ENCODE assay signal across 20 mouse cellular contexts in genomic region chrX:144986980-144987379, GRCm38 (mm10).
A peak's percentile ranks its signal among the peaks of the same experiment; 100 is the strongest.
DNase-seq lines count a peak whose midpoint lies in the region; ATAC-seq and TF ChIP-seq lines count a peak whose summit lies in the region.
"Had no signal": no experiment of that assay in that cellular context is flagged by ENCODE, and none has a peak within 500 bp of the region (broad histone marks: within the 10 kb centered on the region; RNA-seq: fewer than 3 reads in every experiment).

No protein-coding gene starts in this region.

- ATAC-seq in heart, embryonic 12.5 days (ENCODE audit: insufficient number of reproducible peaks, low FRiP score) = peak; percentile 75; the same call in 1 of the 2 replicates
- ATAC-seq: hindbrain, embryonic 16.5 days; intestine, embryonic 16.5 days; midbrain, embryonic 15.5 days; Patski had no signal

- H3K27me3 ChIP-seq in heart, embryonic 12.5 days (replicated peaks) = no peaks in the 10 kb centered on the region
- no peaks in the 10 kb centered on the region for H3K27me3 ChIP-seq in heart, adult 2 months (ENCODE audit: control insufficient read depth, insufficient read depth, low read length)
- H3K27me3 ChIP-seq: forebrain, embryonic 12.5 days; midbrain, embryonic 15.5 days had no signal

- no peaks in the 10 kb centered on the region for H3K79me2 ChIP-seq in heart, adult 2 months (replicated peaks; ENCODE audit: control insufficient read depth, insufficient read depth, low read length)

- no peak for TF ChIP-seq EP300 in heart, adult 2 months (IDR thresholded peaks at IDR 0.05; ENCODE audit: insufficient read depth, low read depth, low read length)

- intact Hi-C loops in heart, adult 2 months (cut with DNase I) = no loop called here

- H3K9me3 ChIP-seq in heart, embryonic 12.5 days (replicated peaks) = no peaks in the 10 kb centered on the region
- H3K9me3 ChIP-seq: forebrain, embryonic 12.5 days; megakaryocyte, embryonic 14.5 days; midbrain, embryonic 15.5 days had no signal

- 23% methylated on average over 2 of the region's 2 CpGs for WGBS in heart, embryonic 12.5 days
- WGBS in heart, adult 2 months = 28% methylated on average over 2 of the region's 2 CpGs

- H3K36me3 ChIP-seq in heart, embryonic 12.5 days = no peaks in the 10 kb centered on the region
- H3K36me3 ChIP-seq in heart, adult 2 months (ENCODE audit: control insufficient read depth, insufficient read depth, low read length) = no peaks in the 10 kb centered on the region
- H3K36me3 ChIP-seq: forebrain, embryonic 12.5 days; midbrain, embryonic 15.5 days had no signal

- H3K9ac ChIP-seq in heart, embryonic 12.5 days = no peak overlapping the region
- H3K9ac ChIP-seq in heart, adult 2 months (ENCODE audit: low read depth, low read length) = no peak overlapping the region
- H3K9ac ChIP-seq: forebrain, embryonic 12.5 days; midbrain, embryonic 15.5 days had no signal

- no peak for TF ChIP-seq CTCF in heart, adult 2 months (IDR thresholded peaks at IDR 0.05)

- no peak overlapping the region for H3K4me2 ChIP-seq in heart, embryonic 12.5 days
- H3K4me2 ChIP-seq: forebrain, embryonic 12.5 days; midbrain, embryonic 15.5 days had no signal

- no peak for DNase-seq in heart, adult 2 months
- DNase-seq in right cerebral cortex, postnatal 25 days = peak; percentile 3
- no peak for DNase-seq in right cerebral cortex, postnatal 4 days
- peak; percentile 12 to 38 for DNase-seq in layer of hippocampus, postnatal 36 days
- no peak for DNase-seq in spleen, adult 12 weeks (ENCODE audit: low spot score)
- DNase-seq in cerebellum, postnatal 14 days = no peak
- DNase-seq: adrenal gland, adult 8-10 months; cerebellum, postnatal 36 days; heart, postnatal 4 days; kidney, postnatal 36 days; lung, postnatal 10 days; thymus, postnatal 25 days had no signal

- no peak overlapping the region for H3K27ac ChIP-seq in heart, embryonic 12.5 days (ENCODE audit: poor library complexity, severe bottlenecking)
- no peak overlapping the region for H3K27ac ChIP-seq in heart, adult 2 months
- H3K27ac ChIP-seq: forebrain, embryonic 12.5 days; midbrain, embryonic 15.5 days had no signal

- H3K4me1 ChIP-seq in heart, embryonic 12.5 days (replicated peaks) = no peaks in the 10 kb centered on the region
- no peaks in the 10 kb centered on the region for H3K4me1 ChIP-seq in heart, adult 2 months (ENCODE audit: control insufficient read depth, insufficient read depth, low read length)
- H3K4me1 ChIP-seq: forebrain, embryonic 12.5 days; megakaryocyte, embryonic 14.5 days; midbrain, embryonic 15.5 days had no signal

- H3K4me3 ChIP-seq in heart, embryonic 12.5 days = no peak overlapping the region
- no peak overlapping the region for H3K4me3 ChIP-seq in heart, adult 2 months
- H3K4me3 ChIP-seq: forebrain, embryonic 12.5 days; megakaryocyte, embryonic 14.5 days; midbrain, embryonic 15.5 days; myocyte had no signal

- TF ChIP-seq POLR2A in heart, adult 2 months (IDR thresholded peaks at IDR 0.05; ENCODE audit: insufficient read depth, low read depth, low read length) = no peak

Comparison
In these comparisons a context has a peak if more than half of its experiments do, and no peak if none do; other contexts are left out.
1. DNase-seq: peak in right cerebral cortex, postnatal 25 days (single experiment) and layer of hippocampus, postnatal 36 days (2 of 2); none in heart, adult 2 months (0 of 2), right cerebral cortex, postnatal 4 days (single experiment), spleen, adult 12 weeks (single experiment) and cerebellum, postnatal 14 days (0 of 2).